Mouse (Mus musculus) hindlimb bud, embryonic 11.5 days (tissue): ENCODE data around the gene Itsn2.
"Not testable (repeated sequence)": the region's sequence is repeated elsewhere in the genome, so short reads cannot be mapped to it uniquely, and the experiment has no call there.

Source experiments
- DNase-seq: peaks from one replicate; pipeline ENCODE4 v3.0.0-alpha.2; 2012; ENCODE audit warnings: low read depth, low spot score; ENCODE audit errors: extremely low spot score

Itsn2 gene

DNA sequence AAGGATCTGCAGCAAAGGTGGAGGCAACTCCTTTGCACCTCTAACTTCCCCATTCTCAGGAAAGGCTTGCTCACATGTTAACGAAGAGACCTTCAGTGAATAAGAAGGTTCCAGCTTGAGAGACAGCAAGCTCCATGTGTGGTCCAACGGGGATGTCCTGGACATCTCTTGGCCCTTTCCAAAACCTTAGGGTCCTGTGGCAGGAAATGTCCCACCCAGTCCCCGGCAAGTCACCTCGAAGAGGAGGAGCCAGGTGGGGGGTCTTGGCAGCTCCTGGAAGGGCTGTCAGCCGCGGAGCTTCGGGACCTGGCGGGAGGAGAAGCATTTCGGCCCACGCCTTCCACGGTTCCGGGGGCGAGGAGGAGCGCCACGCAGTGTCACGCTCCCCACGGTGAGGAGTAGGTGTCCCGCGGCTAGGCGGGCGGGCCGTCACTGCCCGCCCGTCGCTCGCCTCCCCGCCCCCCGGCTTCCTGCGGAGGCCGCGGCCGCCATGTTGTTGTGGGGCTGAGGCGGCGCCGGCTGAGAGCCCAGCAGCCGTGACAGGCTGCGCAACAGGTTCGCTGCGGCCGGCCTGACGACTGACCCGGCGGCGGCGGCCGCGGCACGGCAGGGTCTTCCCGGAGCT is at the start of gene Itsn2, which contains the start of gene Gm3625:
Gene Itsn2, plus strand, starts transcription at position 98 of the 625 bp plus-strand sequence.
Gene Gm3625, minus strand, starts transcription at position 387 of the 625 bp plus-strand sequence.
- no peak for DNase-seq

GRCm38 (mm10) chr12:4544400-4544919 is 48.0 kb upstream of the Itsn2 start:
- DNase-seq: no peak

DNA sequence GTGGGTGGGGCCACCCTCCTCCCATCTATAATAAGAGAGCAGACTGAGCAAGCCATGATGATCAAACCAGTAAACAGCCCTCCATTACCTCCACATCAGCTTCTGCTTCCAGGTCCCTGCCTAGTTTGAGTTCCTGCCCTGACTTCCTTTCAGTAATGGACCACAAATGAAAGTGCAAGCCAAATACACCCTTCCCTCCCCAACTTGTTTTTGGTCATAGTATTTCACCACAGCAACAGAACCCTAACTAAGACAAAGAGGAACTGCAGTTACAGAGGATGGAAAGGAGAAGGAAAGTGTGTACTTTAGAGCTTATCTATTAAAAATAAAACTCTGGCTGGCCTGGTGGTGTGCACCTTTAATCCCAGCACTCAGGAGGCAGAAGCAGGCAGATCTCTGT is 47.0 kb upstream of the Itsn2 start:
- DNase-seq: no peak

DNA sequence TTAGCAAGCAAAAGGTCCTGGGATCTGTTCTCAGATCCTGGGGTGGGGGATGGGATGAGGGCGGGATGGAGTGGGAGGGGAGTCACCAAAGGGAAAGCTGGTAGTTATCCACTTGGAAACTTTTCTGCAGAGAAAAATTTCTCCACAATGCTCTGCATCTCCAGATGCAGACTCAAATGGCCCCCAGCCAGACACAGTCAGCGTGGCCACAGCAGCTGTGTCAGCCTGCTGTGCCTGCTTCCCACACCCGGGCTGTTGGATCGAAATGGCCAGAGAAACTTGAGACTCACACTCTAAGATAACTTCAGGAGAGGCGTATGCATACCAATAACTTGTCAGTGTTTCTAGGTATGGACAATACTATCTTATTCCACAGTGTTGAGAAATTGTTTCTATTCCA is 45.9 kb upstream of the Itsn2 start:
- no peak for DNase-seq

- DNase-seq: no peak
Measured at GRCm38 (mm10) chr12:4547557-4547956, 44.9 kb upstream of the Itsn2 start.

DNA sequence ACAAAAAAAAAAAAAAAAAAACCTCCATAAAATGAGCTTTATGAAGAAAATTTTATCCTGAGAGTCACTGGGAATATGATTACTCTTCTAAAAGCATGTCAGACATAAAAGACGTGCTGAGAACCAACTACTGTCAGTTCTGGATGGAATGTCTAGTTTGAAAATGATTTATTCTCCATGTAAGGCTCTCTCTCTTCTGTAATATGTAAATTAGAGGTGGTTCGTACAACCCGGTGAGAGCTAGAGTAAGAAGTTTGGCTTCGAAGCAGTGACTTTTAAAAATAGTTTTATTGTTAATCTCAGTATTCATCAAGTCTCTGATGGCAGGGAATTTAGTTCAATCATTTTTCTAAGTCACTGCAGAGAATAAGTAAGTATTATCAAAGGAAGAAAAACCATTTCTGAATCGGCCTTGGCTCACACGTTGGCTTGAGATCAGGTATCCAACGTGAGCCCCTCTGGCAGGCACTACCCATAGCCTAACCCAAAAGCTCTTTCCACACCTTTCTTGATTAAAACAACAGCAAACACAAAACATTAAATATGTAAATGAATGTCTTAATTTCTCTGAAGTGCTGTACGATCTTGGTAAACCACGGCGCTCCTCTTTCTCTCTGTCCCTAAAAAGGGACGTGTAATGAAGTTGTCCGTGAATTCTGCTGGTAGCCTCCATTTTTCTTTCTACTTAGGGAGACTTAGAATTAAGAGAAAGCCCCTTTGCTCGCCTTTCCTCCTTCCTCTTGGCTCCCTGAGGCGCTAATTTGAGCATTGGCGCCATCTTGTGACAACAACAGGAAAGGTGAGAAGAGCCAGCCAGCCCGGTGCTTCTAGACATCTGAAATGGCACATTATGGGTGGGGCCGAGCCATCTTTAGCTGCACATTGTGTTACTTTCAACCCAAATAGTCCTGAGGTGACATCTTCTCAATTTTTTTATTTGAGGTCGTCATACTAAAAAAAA is 44.1 kb upstream of the Itsn2 start:
- DNase-seq: peak; percentile 72

- DNase-seq: not testable (repeated sequence)
Measured at GRCm38 (mm10) chr12:4553704-4554103, 38.7 kb upstream of the Itsn2 start.

DNA sequence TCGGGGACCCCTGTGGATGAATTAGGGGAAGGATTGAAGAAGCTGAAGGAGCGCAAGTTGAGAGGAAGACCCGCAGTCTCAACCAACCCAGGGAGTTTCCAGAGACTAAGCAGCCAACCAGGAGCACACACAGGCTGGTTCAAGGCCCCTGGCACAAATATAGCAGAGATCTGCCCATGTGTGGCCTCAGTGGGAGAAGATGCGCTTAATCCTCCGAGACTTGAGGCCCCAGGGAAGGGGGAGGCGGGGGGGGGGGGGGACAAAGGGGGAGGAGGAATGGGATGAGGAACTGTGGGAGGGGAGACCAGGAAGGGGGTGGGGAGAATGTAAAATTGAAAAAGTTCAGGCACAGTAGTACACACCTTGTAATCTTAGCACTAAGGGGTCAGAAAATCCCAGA is 37.0 kb upstream of the Itsn2 start:
- DNase-seq: no peak

DNA sequence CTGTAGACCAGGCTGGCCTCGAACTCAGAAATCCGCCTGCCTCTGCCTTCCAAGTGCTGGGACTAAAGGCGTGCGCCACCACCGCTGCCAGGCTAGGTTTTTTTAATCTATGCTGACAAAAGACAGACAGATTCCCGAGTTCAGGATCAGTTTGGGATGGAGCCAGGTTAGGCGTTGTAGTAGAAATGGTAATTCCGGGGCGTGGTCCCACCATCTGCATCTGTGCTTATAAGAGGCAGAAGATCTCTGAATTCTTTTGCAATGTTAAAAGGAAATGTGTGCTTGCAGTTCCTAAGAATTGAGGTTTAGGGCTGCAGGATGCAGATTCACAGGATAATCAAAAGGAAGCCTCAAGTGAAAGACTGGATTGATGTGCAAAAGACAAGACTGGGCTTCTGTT is 35.5 kb upstream of the Itsn2 start:
- DNase-seq: no peak

DNA sequence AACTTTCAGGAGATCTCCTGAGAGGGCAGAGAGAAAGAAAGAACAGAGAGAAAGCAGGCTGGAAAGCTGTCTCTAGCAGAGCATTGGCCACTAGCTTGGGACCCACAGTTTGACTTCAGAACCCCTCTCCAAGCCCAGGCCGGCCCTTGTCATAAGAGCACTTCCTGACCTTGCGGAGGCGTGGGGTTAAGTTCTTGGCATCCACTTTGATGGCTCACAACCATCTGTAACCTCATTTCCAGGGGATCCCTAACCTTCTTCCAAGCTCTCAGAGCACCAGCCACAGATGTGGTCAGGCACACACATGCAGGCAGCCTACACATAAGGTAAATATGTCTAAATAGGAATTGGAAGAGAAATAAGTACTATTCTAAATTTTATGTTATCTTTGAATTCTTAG is 35.0 kb upstream of the Itsn2 start:
- DNase-seq: no peak

DNA sequence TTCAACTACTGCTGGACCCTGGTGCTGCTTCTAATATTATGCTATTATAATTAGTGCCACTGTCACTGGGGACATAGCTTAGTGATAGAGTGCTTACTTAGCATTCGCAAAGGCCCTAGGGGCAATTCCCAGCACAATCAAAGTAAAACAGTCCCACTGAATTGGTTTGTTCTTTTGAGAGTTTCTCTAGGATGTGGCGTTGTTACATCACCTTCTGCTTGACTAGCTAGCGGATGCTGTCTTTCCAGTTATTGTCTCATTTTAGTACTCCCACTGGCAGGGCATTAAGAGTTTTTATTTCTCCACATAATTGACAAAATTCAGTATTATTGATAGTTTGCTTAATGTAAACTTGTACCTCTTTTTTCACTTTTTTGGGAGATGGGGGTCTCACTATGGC is 34.4 kb upstream of the Itsn2 start:
- DNase-seq: no peak

- no peak for DNase-seq
Measured at GRCm38 (mm10) chr12:4558475-4559279, 33.8 kb upstream of the Itsn2 start.

DNA sequence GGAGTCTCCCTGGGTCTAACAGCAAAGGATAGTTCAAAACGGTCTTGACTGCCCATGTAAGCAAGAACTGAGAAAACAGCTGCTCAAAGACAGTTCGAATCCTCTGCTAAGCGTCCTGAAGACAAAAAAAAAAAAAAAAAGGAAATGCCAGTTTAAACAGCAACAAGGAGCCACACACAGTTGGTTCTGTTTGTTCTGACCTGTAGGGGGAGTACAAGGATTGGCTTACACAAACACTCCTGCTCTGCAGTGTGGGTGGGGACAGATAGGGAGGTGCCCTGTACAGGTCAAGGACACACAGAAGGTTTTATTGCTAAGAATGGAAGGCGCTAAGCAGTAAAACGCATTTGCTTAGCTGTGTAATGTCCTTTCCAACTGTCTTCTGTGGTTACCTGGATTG is 20.6 kb upstream of the Itsn2 start:
- DNase-seq: no peak

GRCm38 (mm10) chr12:4574065-4574464 is 18.4 kb upstream of the Itsn2 start:
- DNase-seq: no peak

DNA sequence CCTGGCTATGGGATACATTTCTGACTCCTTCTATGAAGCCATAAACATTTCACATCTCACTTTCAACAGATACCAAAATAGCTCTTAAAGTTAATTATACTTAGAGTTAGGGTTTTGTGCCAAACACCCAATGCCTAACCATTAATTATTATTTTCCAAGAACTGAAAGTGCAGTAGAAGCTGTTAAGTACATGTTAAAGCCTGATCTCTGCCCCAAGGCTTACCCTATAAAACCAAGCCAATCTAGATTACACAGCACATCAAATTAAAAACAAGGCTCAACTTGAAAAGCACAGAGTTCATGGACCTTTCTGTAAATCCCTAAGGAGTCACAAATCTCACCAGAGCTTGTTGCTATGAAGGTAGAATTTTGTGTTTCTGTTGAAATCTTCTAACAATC is 10.1 kb upstream of the Itsn2 start:
- DNase-seq: no peak

GRCm38 (mm10) chr12:4587846-4588245 is 4.6 kb upstream of the Itsn2 start:
- DNase-seq: no peak

DNA sequence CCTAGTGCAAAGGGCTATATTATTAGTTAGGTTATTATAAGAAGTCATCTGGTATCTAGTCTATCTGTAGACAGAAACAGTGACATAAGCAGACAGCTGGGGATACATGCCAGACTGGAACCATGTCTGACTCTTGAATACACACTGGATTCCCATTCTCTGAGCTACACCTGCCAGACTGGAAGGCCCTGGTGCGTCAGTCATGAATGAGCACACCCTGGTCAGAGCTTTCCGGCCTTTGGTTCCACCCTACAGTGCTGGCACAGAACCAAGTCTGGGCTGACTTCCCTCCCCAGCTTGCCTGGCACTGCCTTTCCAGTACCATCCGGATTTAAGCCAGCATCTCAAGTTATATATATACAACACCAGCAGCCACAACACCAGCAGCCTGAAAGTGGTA is 3.8 kb upstream of the Itsn2 start:
- no peak for DNase-seq

DNA sequence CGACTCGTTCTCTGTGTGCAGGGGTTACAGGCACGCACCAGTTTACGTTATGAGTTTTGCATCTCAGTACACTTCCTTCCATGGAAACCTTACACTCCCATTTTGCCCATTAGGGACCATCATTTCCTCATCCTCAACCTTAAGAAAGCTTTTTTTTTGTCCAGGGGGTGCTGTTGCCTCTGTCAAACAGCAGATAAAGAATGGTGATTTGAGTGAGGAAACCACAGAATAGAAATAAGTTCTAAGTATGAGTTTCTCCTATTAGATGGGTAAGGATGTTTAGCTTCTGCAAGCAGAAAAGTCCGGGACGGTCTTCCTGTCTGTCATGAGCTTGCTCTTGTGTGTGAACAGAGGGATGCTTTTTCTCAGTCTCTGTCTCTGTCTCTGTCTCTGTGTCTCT is 413 bp upstream of the Itsn2 start:
- no peak for DNase-seq

GRCm38 (mm10) chr12:4593166-4593929 is 910 bp downstream of the Itsn2 start:
- DNase-seq: no peak

DNA sequence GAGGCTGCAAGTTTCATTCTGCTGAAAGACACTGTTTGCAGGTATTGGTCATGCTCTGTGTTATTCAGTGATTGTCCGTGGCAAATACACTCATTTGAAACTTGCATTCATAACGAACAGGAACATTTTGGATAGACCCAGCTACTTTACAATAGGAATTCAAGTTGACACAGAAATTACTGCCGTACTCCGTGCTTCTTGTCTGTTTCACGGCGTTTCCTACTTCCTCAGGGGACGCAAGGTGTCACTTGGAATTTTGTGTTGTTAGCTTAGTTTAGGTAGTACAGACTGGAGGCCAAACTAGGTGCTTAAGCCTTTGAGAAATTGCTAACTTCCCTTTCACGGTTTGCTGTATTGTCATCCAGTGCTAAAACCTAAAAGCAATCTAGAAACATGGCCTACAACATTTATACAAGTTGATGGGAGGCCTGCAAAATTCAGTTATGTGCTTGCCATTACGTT is 1.5 kb downstream of the Itsn2 start:
- DNase-seq: no peak
